Mouse (Mus musculus): ENCODE data around the gene Ncl. TPM values are rescaled to one million over a fixed set of nuclear protein-coding genes. Genes with fewer than 3 reads are reported as not detected.

The Ncl gene
- total and polyA plus RNA-seq, 2 experiments from 2014 or later, result 29.8 to 209 TPM

DNA sequence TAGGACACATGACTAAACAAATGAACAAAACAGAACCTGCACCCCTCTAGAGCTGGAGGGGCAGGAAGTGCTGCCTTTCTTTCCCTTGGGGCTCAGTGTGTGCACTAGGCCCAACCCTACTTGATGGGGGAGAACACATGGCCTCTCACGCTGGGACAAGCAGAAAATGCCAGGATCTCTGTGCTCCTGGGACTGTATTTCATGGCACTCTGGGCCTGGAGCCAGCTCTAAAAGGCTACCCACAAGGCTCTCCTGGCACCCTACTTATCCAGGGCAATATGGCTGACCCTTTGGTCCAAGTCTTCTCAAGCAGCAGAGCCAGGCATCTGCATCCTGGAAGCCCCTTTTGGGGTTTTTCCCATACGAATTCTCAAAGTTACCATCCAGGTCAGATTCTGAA lies 32.2 kb upstream of the Ncl start:
- Histone ChIP-seq H3K4me2 (ENCODE audit: low read depth, low read length, poor library complexity, severe bottlenecking) (no peak overlapping the region), H3K27me3 (ENCODE audit: insufficient read depth, low read length) (no peaks in the 10 kb centered on the region), H3K9ac (replicated peaks; ENCODE audit: low read length, poor library complexity, severe bottlenecking) (no peak overlapping the region), H3K36me3 (ENCODE audit: insufficient read depth, low read length) (no peaks in the 10 kb centered on the region), H3K4me3 (ENCODE audit: low read depth, low read length) (no peak overlapping the region), H3K9me3 (ENCODE audit: low read length) (no peaks in the 10 kb centered on the region), H3K4me1 (ENCODE audit: insufficient read depth, low read length) (no peaks in the 10 kb centered on the region), H3K27ac (ENCODE audit: low read depth, low read length) (no peak overlapping the region)
- TF ChIP-seq CTCF (IDR thresholded peaks at IDR 0.05), result no peak
- no peak for ATAC-seq (ENCODE audit: low FRiP score)
- DNase-seq (ENCODE audit: low spot score), result no peak
- WGBS, result 71% methylated on average over 2 of the region's 2 CpGs

DNA sequence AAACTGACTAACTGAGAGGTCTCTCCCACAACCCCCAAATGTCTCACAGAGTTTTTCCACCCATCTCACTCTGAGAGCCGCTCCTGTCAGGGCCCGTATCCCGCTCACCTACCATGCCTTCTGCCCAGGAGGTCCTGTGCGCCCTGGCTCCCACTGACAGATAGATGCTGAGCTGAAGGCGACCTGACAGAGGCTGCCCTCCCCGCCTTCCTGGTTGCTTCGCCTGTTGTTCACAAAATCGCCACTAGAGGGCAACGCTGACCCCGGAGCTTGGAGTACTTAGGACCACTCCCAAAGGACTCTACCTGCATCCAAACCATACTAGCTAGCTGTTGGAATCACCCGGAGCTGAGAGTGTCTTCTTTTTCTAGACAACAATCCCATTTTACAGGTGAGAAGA lies 30.0 kb upstream of the Ncl start:
- Histone ChIP-seq H3K27me3 (ENCODE audit: insufficient read depth, low read length) (no peaks in the 10 kb centered on the region), H3K9ac (replicated peaks; ENCODE audit: low read length, poor library complexity, severe bottlenecking) (0 out of 2 replicates have a peak overlapping the region, but pooled peaks have one; percentile 19), H3K4me3 (ENCODE audit: low read depth, low read length) (no peak overlapping the region), H3K27ac (ENCODE audit: low read depth, low read length) (no peak overlapping the region), H3K36me3 (ENCODE audit: insufficient read depth, low read length) (no peaks in the 10 kb centered on the region), H3K4me2 (ENCODE audit: low read depth, low read length, poor library complexity, severe bottlenecking) (no peak overlapping the region), H3K9me3 (ENCODE audit: low read length) (no peaks in the 10 kb centered on the region), H3K4me1 (ENCODE audit: insufficient read depth, low read length) (no peaks in the 10 kb centered on the region)
- ATAC-seq (ENCODE audit: low FRiP score), result no peak; the same call in 1 of the 2 replicates
- WGBS, result 4% methylated on average over 11 of the region's 11 CpGs
- TF ChIP-seq CTCF (IDR thresholded peaks at IDR 0.05), result peak; percentile 88
- DNase-seq (ENCODE audit: low spot score), result peak; percentile 70

DNA sequence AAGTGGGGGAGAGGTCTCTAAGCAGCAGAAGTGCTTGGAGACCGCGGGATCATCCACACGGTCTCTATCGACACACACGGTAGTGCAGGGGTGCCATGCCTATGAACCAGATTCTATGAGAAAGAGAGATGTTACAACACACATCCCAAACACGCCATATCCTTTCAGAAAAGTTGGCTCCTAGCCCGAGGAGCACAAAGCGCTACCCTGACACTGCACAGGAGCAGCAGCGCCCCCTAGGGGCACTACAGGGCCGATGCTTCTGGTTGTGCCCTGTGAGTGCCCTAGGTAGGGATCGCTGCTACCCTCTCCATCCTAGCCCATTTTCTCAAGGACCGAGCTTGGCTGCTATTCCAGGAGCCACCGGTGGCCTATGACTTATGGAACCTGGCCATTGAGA lies 21.8 kb upstream of the Ncl start:
- ATAC-seq (ENCODE audit: low FRiP score) (no peak), DNase-seq (ENCODE audit: low spot score) (peak; percentile 68)
- no peak overlapping the region for H3K9ac ChIP-seq (replicated peaks; ENCODE audit: low read length, poor library complexity, severe bottlenecking)
- no peak overlapping the region for H3K4me2 ChIP-seq (ENCODE audit: low read depth, low read length, poor library complexity, severe bottlenecking)
- 44% methylated on average over 13 of the region's 13 CpGs for WGBS
- H3K4me3 ChIP-seq (ENCODE audit: low read depth, low read length), result no peak overlapping the region
- no peak overlapping the region for H3K27ac ChIP-seq (ENCODE audit: low read depth, low read length)
- H3K27me3 ChIP-seq (ENCODE audit: insufficient read depth, low read length), result no peaks in the 10 kb centered on the region
- no peaks in the 10 kb centered on the region for H3K9me3 ChIP-seq (ENCODE audit: low read length)
- H3K36me3 ChIP-seq (ENCODE audit: insufficient read depth, low read length), result no peaks in the 10 kb centered on the region
- TF ChIP-seq CTCF (IDR thresholded peaks at IDR 0.05), result peak; percentile 59
- no peaks in the 10 kb centered on the region for H3K4me1 ChIP-seq (ENCODE audit: insufficient read depth, low read length)

DNA sequence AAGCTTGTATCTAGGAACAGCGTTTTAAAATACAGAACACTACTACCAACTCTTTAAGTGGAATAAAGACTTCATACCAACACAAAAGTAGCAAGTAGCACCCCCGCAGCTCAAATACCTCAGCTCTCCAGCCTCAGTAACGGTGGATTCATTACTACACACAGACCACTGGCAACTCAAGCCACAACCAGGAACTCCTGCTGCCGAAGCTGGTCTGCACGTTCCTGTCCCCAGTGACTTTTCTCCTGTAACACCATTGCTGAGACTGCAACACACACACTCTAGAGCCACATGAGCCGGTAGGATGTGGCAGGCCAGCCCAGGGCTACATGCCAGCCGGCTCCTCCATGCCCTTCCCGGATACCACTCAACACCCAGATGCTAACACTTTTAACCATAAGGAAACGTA lies 20.0 kb upstream of the Ncl start:
- Histone ChIP-seq H3K4me2 (ENCODE audit: low read depth, low read length, poor library complexity, severe bottlenecking) (no peak overlapping the region), H3K4me3 (ENCODE audit: low read depth, low read length) (no peak overlapping the region), H3K36me3 (ENCODE audit: insufficient read depth, low read length) (no peaks in the 10 kb centered on the region), H3K27ac (ENCODE audit: low read depth, low read length) (no peak overlapping the region), H3K27me3 (ENCODE audit: insufficient read depth, low read length) (no peaks in the 10 kb centered on the region), H3K9me3 (ENCODE audit: low read length) (no peaks in the 10 kb centered on the region), H3K4me1 (ENCODE audit: insufficient read depth, low read length) (no peaks in the 10 kb centered on the region), H3K9ac (replicated peaks; ENCODE audit: low read length, poor library complexity, severe bottlenecking) (no peak overlapping the region)
- WGBS, result 75% methylated on average over 9 of the region's 9 CpGs
- no peak for DNase-seq (ENCODE audit: low spot score)
- no peak for TF ChIP-seq CTCF (IDR thresholded peaks at IDR 0.05)
- ATAC-seq (ENCODE audit: low FRiP score), result no peak

GRCm38 (mm10) chr1:86378662-86379061 lies 19.5 kb upstream of the Ncl start:
- no peak overlapping the region for H3K4me3 ChIP-seq (ENCODE audit: low read depth, low read length)
- no peak overlapping the region for H3K9ac ChIP-seq (replicated peaks; ENCODE audit: low read length, poor library complexity, severe bottlenecking)
- no peak for TF ChIP-seq CTCF (IDR thresholded peaks at IDR 0.05)
- DNase-seq (ENCODE audit: low spot score), result no peak
- 64% methylated on average over 6 of the region's 6 CpGs for WGBS
- no peaks in the 10 kb centered on the region for H3K36me3 ChIP-seq (ENCODE audit: insufficient read depth, low read length)
- H3K27ac ChIP-seq (ENCODE audit: low read depth, low read length), result no peak overlapping the region
- ATAC-seq (ENCODE audit: low FRiP score), result no peak
- no peaks in the 10 kb centered on the region for H3K27me3 ChIP-seq (ENCODE audit: insufficient read depth, low read length)
- H3K9me3 ChIP-seq (ENCODE audit: low read length), result no peaks in the 10 kb centered on the region
- H3K4me2 ChIP-seq (ENCODE audit: low read depth, low read length, poor library complexity, severe bottlenecking), result no peak overlapping the region
- no peaks in the 10 kb centered on the region for H3K4me1 ChIP-seq (ENCODE audit: insufficient read depth, low read length)

DNA sequence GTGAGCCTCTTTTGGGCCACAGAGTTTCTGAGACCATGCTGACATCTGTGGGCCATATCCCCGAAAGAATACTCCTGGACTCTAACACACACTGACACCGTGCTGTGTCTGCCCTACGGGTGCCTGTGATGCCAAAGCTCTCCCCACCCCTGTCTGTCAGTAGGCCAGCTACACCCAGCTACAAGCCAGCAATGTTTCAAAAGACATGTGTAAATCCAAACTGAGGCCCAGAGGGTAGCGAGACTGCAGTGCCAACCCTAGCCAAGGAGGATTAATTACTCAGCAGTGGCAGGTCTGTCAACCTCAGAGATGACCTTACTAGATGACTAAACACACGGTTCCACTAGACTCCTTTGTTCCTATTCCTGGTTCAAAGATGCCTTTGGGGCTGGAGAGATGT lies 17.2 kb upstream of the Ncl start:
- H3K9me3 ChIP-seq (ENCODE audit: low read length), result no peaks in the 10 kb centered on the region
- H3K9ac ChIP-seq (replicated peaks; ENCODE audit: low read length, poor library complexity, severe bottlenecking), result no peak overlapping the region
- ATAC-seq (ENCODE audit: low FRiP score) (no peak), DNase-seq (ENCODE audit: low spot score) (no peak)
- H3K4me2 ChIP-seq (ENCODE audit: low read depth, low read length, poor library complexity, severe bottlenecking), result no peak overlapping the region
- H3K36me3 ChIP-seq (ENCODE audit: insufficient read depth, low read length), result no peaks in the 10 kb centered on the region
- no peaks in the 10 kb centered on the region for H3K27me3 ChIP-seq (ENCODE audit: insufficient read depth, low read length)
- H3K4me3 ChIP-seq (ENCODE audit: low read depth, low read length), result no peak overlapping the region
- H3K27ac ChIP-seq (ENCODE audit: low read depth, low read length), result no peak overlapping the region
- no peaks in the 10 kb centered on the region for H3K4me1 ChIP-seq (ENCODE audit: insufficient read depth, low read length)
- TF ChIP-seq CTCF (IDR thresholded peaks at IDR 0.05), result no peak
- 71% methylated on average over 5 of the region's 5 CpGs for WGBS
